Mouse (Mus musculus) liver, embryonic 11.5 days (tissue): ENCODE results near the gene Snx33. TPM values are rescaled to one million over a fixed set of nuclear protein-coding genes. Genes with fewer than 3 reads are reported as not detected.

Experiments
- ATAC-seq: fragments of 200-750 bp; cut with Nextera tagmentation; replicated peaks from 2 replicates; pipeline ENCODE4 v1.8.0; 2017; ENCODE audit warnings: moderate number of reproducible peaks, mild to moderate bottlenecking, moderate TSS enrichment, moderate library complexity; ENCODE audit not compliant: low FRiP score
- DNase-seq: peaks from one replicate; pipeline ENCODE4 v3.0.0-alpha.2; 2017; ENCODE audit warnings: low spot score
- H3K27ac ChIP-seq: fragments of 300-500 bp; sonication (generic); 2 replicates; pipeline ENCODE4 v1.5.1; 2014; ENCODE audit warnings: mild to moderate bottlenecking, low read depth, low read length, control low read depth
- H3K27me3 ChIP-seq: fragments of 300-500 bp; sonication (generic); replicated peaks from 2 replicates; pipeline ENCODE4 v1.6.1; 2014; ENCODE audit warnings: low read length, mixed read lengths; ENCODE audit not compliant: control insufficient read depth, insufficient read depth
- H3K36me3 ChIP-seq: fragments of 300-500 bp; sonication (generic); 2 replicates; pipeline ENCODE4 v1.6.1; 2014; ENCODE audit warnings: mild to moderate bottlenecking, low read length, moderate library complexity, mixed read lengths; ENCODE audit not compliant: control insufficient read depth, insufficient read depth
- H3K4me1 ChIP-seq: fragments of 300-500 bp; sonication (generic); replicated peaks from 2 replicates; pipeline ENCODE4 v1.6.1; 2014; ENCODE audit warnings: low read length, mixed read lengths; ENCODE audit not compliant: control insufficient read depth, insufficient read depth
- H3K4me2 ChIP-seq: fragments of 300-500 bp; sonication (generic); 2 replicates; pipeline ENCODE4 v1.6.1; 2014; ENCODE audit warnings: mild to moderate bottlenecking, control low read depth, moderate library complexity
- H3K4me3 ChIP-seq: fragments of 300-500 bp; sonication (generic); 2 replicates; pipeline ENCODE4 v1.5.1; 2014; ENCODE audit warnings: low read depth, low read length, control low read depth
- H3K9ac ChIP-seq: fragments of 300-500 bp; sonication (generic); 2 replicates; pipeline ENCODE4 v1.6.1; 2014; ENCODE audit warnings: low read depth, low read length, control low read depth
- H3K9me3 ChIP-seq: fragments of 300-500 bp; sonication (generic); 2 replicates; pipeline ENCODE4 v1.6.1; 2016; ENCODE audit warnings: low read length, inconsistent platforms, mixed read lengths; ENCODE audit not compliant: control insufficient read depth
- WGBS: fragments of 180-500 bp; shearing (Covaris S2); extraction: QIAGEN DNeasy Blood & Tissue Kit; methylation state at CpG from one replicate; pipeline ENCODE4 v1.1.7; 2014; 5-methylcytosine and 5-hydroxymethylcytosine counted together
- polyA plus RNA-seq: library from polyadenylated mRNA; unstranded; fragments of >200 nt; fragmentation: Nextera tagmentation; extraction: Ambion mirVana; gene quantifications from 2 replicates; pipeline ENCODE4 v1.2.1, GENCODE M21; 2014

Snx33 gene
- polyA plus RNA-seq, 1 experiment from 2014 or later, result 3.9 TPM

DNA sequence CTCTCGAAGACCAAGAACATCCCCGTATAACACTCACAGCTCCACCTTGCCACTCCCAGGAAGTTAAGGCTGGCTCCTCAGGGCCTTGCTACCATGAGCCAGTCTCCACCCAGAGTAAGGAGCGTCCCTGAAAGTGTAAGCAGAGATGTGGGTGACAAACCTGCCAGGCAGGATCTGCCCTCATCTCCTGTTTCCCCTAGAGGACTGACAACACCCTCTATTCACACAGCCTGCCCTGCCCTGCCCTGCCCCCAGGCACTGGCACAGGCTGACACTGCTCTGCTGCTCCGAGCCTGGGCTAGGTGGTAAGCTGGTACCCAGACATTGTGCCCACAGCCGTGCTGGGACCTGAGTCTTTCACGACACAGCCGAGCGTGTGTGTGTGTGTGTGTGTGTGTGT lies 27.0 kb downstream of the Snx33 start:
- Histone ChIP-seq H3K9me3 (no peaks in the 10 kb centered on the region), H3K27ac (no peak overlapping the region), H3K27me3 (no peaks in the 10 kb centered on the region; the same call in 1 of the 2 replicates), H3K9ac (no peak overlapping the region), H3K4me1 (no peaks in the 10 kb centered on the region), H3K4me2 (no peak overlapping the region), H3K4me3 (no peak overlapping the region), H3K36me3 (no peaks in the 10 kb centered on the region)
- ATAC-seq, result no peak
- WGBS, result 77% methylated on average over 8 of the region's 8 CpGs
- DNase-seq, result no peak

DNA sequence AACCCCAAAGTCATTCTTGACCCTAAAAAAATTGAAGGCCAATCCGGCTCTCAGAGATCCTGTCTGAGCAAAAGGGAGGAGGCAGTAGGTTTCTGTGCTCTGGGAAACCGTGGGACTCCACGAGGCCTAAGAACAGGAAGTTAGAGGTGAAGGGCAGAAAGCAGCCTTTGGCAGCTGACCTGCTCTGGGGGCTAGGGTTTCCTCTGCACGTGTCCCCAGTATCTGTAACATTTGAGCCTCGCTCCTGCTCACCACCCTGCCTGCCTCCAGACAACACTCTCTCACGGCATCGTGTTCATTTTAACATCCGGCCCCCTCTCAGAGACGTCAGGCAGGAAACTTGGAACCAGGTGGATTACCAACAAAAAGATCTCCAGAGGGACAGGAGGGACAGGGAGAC lies 27.6 kb downstream of the Snx33 start:
- H3K4me1 ChIP-seq, result no peaks in the 10 kb centered on the region
- no peak for ATAC-seq
- H3K27ac ChIP-seq, result no peak overlapping the region
- no peak overlapping the region for H3K4me2 ChIP-seq
- no peak for DNase-seq
- H3K4me3 ChIP-seq, result no peak overlapping the region
- H3K36me3 ChIP-seq, result no peaks in the 10 kb centered on the region
- H3K27me3 ChIP-seq, result no peaks in the 10 kb centered on the region; the same call in 1 of the 2 replicates
- no peak overlapping the region for H3K9ac ChIP-seq
- no peaks in the 10 kb centered on the region for H3K9me3 ChIP-seq
- WGBS, result 39% methylated on average over 9 of the region's 9 CpGs

DNA sequence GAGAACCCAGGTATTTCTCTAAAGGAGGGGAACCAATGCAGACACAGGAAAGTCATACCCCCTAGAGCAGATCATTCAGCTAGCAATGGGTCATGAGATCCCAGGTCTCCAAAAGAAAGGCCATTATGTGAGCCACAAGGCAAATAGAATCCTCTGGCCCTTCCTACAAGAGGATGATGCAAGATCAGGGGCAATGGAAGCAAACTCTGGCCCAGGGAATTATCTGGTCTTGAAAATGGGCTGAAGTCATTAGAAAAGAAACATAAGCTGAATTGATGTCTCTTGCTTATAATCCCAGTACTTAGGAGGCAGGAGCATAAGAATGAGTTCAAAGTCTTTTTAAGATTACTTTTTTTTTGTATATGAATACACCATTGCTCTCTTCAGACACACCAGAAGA lies 28.1 kb downstream of the Snx33 start:
- Histone ChIP-seq H3K36me3 (no peaks in the 10 kb centered on the region), H3K4me3 (no peak overlapping the region), H3K27me3 (no peaks in the 10 kb centered on the region; the same call in 1 of the 2 replicates), H3K4me1 (no peaks in the 10 kb centered on the region), H3K4me2 (no peak overlapping the region), H3K9me3 (no peaks in the 10 kb centered on the region), H3K9ac (no peak overlapping the region), H3K27ac (no peak overlapping the region)
- ATAC-seq (no peak), DNase-seq (no peak)

DNA sequence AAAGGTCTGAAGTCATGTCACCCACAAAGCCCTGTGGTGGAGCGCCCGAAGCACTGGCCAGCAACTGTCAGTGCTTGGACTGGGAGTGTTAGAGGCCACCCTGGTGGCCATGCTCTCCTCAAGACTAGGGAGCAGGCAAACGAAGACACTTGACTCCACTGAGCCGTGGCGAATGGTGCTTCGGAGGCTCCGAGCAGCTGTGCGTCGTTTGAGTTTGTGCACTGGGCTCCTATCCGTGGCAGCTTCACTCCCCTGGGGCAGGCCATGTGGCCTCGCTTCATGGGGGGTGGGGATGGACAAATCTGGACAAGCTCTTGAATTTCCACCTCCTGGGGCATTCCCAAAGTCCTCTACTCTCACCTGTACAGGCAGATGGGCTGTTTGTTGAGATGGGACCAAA lies 28.8 kb downstream of the Snx33 start:
- no peak overlapping the region for H3K9ac ChIP-seq
- no peaks in the 10 kb centered on the region for H3K9me3 ChIP-seq
- H3K4me3 ChIP-seq, result no peak overlapping the region
- no peak for ATAC-seq
- no peaks in the 10 kb centered on the region; the same call in 1 of the 2 replicates for H3K27me3 ChIP-seq
- no peaks in the 10 kb centered on the region for H3K36me3 ChIP-seq
- WGBS, result 82% methylated on average over 11 of the region's 11 CpGs
- no peaks in the 10 kb centered on the region for H3K4me1 ChIP-seq
- no peak overlapping the region for H3K27ac ChIP-seq
- no peak for DNase-seq
- no peak overlapping the region for H3K4me2 ChIP-seq

DNA sequence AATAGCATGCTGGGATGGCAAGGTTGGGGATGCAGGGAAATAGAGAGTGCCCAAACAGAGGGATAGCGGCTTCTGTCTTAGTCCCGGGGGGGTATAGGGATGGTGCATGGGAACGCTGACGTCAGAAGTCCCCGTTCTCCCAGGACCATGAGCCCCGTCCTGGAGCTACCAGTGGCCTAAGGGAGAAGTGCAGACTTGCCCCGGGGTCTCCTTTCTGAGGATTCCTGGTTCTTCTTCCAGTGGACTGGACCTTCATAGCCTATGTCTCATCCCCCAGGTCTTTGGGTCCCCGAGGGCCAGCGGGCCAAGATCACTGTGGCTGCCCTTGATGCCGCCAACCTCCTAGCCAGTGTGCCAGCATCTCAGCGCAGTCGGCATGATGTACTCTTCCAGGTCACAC lies 31.4 kb downstream of the Snx33 start:
- no peaks in the 10 kb centered on the region for H3K4me1 ChIP-seq
- 88% methylated on average over 12 of the region's 12 CpGs for WGBS
- DNase-seq (no peak), ATAC-seq (no peak)
- no peak overlapping the region for H3K9ac ChIP-seq
- no peaks in the 10 kb centered on the region; the same call in 1 of the 2 replicates for H3K27me3 ChIP-seq
- H3K4me2 ChIP-seq, result no peak overlapping the region
- no peak overlapping the region for H3K27ac ChIP-seq
- H3K36me3 ChIP-seq, result no peaks in the 10 kb centered on the region
- H3K4me3 ChIP-seq, result no peak overlapping the region
- no peaks in the 10 kb centered on the region for H3K9me3 ChIP-seq

DNA sequence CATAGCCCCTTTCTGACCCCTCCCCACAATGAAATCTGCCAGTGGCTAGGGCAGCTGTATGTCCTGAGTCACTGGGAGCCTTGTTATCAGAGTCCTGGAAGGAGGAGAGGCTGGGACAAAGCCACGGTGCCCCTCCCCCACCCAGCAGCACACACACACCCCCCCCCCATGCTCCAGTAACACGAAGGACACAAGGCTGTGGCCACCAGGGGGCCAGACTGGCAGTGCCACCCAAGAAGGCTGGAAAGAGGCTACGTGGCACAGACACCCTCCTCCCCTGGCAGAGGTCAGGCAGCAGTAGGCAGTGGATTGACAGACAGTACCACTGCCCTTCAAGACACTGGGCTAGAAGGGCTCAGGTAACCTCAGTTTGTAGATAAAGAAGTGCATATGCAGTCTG lies 34.2 kb downstream of the Snx33 start:
- Histone ChIP-seq H3K4me2 (no peak overlapping the region), H3K4me1 (0 out of 2 replicates have a peak, but pooled peaks cover 6% of the 10 kb centered on the region), H3K27me3 (no peaks in the 10 kb centered on the region; the same call in 1 of the 2 replicates), H3K9ac (no peak overlapping the region), H3K9me3 (no peaks in the 10 kb centered on the region), H3K36me3 (no peaks in the 10 kb centered on the region), H3K27ac (no peak overlapping the region), H3K4me3 (no peak overlapping the region)
- WGBS, result 19% methylated on average over 3 of the region's 3 CpGs
- DNase-seq (no peak), ATAC-seq (no peak)

DNA sequence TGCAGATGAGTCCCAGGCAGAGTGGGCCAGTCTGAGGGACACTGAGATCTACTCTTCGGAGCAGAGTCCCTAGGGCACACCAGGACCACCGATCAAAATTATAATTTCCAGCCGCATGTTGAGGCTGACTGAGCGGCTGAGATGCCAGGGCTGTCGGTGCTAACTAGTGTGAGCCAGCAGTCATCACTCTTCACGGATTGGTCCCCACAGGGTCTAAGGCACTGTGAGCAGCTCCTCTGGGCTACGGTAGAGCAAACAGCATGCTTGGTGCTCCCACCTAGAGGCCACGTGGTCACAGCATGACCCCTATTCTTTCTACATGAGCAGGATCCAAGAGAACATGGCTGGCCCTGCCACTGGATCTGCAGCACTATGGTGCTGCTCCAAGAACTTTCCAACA lies 34.9 kb downstream of the Snx33 start:
- Histone ChIP-seq H3K27me3 (no peaks in the 10 kb centered on the region; the same call in 1 of the 2 replicates), H3K27ac (no peak overlapping the region), H3K4me2 (no peak overlapping the region), H3K36me3 (no peaks in the 10 kb centered on the region), H3K9me3 (no peaks in the 10 kb centered on the region), H3K4me3 (no peak overlapping the region), H3K9ac (no peak overlapping the region), H3K4me1 (0 out of 2 replicates have a peak, but pooled peaks cover 6% of the 10 kb centered on the region)
- WGBS, result 74% methylated on average over 8 of the region's 8 CpGs
- no peak for DNase-seq
- no peak for ATAC-seq

DNA sequence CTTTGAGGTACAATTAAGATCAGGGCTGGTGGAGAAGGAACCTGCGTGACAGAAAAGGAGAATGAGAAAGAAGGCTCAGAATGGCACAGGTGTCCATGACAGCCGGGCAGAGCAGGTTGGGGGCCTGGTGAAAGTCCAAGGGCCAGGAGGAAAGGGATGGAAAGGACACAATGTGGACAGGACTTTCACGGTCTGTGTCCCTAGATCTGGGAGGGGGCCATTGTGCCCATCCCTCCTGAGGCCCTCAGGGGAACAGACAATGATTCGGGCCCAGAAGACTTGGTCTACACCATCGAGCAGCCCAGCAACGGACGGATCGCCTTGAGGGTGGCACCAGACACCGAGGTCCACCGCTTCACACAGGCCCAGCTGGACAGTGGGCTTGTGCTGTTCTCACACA lies 36.1 kb downstream of the Snx33 start:
- 0 out of 2 replicates have a peak, but pooled peaks cover 6% of the 10 kb centered on the region for H3K4me1 ChIP-seq
- H3K9ac ChIP-seq, result peak overlapping the region; percentile 22; the same call in 1 of the 2 replicates
- H3K36me3 ChIP-seq, result no peaks in the 10 kb centered on the region; the same call in 1 of the 2 replicates
- 88% methylated on average over 10 of the region's 10 CpGs for WGBS
- ATAC-seq (no peak), DNase-seq (no peak)
- no peaks in the 10 kb centered on the region for H3K9me3 ChIP-seq
- H3K27ac ChIP-seq, result no peak overlapping the region
- no peak overlapping the region for H3K4me2 ChIP-seq
- H3K27me3 ChIP-seq, result no peaks in the 10 kb centered on the region; the same call in 1 of the 2 replicates
- H3K4me3 ChIP-seq, result no peak overlapping the region

DNA sequence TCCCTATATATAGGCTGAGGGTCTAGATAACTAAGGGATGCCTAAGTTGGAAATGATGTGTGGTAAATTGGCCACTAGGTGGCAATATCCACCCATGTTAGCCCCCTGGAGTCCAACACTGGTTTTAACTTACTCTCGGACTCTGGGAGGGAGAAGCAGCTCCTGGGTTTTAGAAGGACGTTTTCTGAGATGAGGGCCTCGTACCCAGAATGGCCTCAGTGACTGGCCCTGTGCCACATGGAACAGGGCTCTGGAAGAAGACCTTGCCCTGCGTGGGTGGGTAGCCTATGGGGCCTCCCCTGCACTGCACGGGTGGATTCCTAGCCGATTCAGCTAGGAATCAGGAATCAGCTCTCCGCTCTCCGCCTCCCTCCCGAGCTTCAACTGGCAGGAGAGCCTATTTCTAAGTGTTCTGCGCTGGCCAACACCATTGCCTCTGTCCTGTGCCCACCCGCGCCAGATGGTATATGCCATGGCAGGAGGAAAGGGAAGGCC lies 36.6 kb downstream of the Snx33 start:
- no peaks in the 10 kb centered on the region; the same call in 1 of the 2 replicates for H3K36me3 ChIP-seq
- no peaks in the 10 kb centered on the region for H3K27me3 ChIP-seq
- no peaks in the 10 kb centered on the region for H3K9me3 ChIP-seq
- H3K27ac ChIP-seq, result no peak overlapping the region
- no peak; the same call in 1 of the 2 replicates for ATAC-seq
- peak overlapping the region; percentile 50 for H3K4me2 ChIP-seq
- 0 out of 2 replicates have a peak, but pooled peaks cover 6% of the 10 kb centered on the region for H3K4me1 ChIP-seq
- DNase-seq, result peak; percentile 64
- WGBS, result 38% methylated on average over 12 of the region's 12 CpGs
- no peak overlapping the region for H3K4me3 ChIP-seq
- peak overlapping the region; percentile 22; the same call in 1 of the 2 replicates for H3K9ac ChIP-seq
